Mouse (Mus musculus) layer of hippocampus, adult 8-10 months (tissue): ENCODE measurements around the gene Kalrn. TPM values are rescaled to one million over a fixed set of nuclear protein-coding genes. Genes with fewer than 3 reads are reported as not detected.
A peak's percentile ranks its signal among the peaks of the same experiment; 100 is the strongest.

Source experiments
- DNase-seq, 2 experiments: peaks; one replicate each; pipeline ENCODE4 v3.0.0; 2022; ENCODE audit warnings: low spot score in 2 of 2
- total RNA-seq, 4 experiments: library from RNA; stranded (reverse); gene quantifications; 2 replicates each; pipeline ENCODE4 v1.2.4; 2022

Kalrn gene
- total RNA-seq, 4 experiments from 2014 or later = 495 to 557 (median 508) TPM

DNA sequence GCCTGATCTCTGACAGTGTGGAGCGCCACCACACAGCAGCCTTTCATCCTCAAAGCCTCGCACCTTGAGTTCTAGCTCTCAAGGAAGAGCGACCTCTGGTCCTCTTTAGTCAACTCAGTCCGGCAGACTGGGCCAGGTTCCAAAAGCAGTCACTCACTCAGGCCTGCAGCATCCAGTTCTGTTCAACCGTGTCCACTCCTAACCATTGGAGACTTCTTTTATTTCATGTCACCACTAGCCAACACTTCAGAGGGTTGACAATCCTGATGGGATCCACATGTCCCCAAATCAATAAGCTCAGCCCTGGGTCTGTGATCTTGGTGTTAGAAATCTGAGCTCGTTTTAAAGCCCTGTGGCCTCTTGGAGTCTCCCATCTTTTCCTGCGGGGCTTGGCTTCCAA lies 627.3 kb downstream of the Kalrn start:
- no peak for DNase-seq

GRCm38 (mm10) chr16:33944772-33945171 lies 628.6 kb downstream of the Kalrn start:
- no peak for DNase-seq

DNA sequence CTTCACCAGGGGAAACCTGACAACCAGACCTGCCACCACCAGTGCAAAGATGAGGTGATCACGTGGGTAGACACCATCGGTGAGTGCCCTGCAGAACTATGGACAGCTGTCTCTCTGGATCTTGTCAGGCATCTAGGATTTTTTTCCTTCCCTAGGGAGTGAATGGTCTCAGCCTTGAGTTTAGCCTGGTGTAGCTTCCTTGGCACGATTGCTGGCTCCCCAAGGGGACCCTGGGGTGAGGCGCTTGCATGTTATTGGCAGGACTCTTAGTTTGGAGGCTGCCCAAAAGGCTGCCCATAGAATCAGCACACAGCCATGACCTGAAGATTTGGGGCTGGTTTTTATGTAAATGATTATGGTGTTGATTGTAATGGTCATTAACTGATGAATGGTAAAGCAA lies 629.2 kb downstream of the Kalrn start:
- DNase-seq = no peak

DNA sequence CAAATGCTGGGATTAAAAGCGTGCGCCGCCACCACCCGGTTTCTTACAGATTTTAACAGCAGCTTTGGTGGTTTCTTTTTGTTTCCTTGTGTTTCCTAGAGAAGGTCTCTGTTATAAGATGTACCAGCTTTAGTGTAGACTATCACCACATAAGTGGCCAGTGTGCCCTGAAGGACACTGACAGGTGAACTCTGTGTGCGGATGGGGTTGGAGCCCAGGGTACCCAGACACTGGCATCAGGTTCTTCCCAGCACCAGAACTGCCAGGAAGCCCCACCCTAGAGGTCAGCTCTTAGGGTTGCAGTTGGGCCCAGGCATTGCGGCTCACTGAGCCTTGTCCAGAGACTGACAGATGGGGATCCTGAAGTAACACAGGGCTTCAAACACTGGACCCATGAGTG lies 629.9 kb downstream of the Kalrn start:
- DNase-seq = no peak

DNA sequence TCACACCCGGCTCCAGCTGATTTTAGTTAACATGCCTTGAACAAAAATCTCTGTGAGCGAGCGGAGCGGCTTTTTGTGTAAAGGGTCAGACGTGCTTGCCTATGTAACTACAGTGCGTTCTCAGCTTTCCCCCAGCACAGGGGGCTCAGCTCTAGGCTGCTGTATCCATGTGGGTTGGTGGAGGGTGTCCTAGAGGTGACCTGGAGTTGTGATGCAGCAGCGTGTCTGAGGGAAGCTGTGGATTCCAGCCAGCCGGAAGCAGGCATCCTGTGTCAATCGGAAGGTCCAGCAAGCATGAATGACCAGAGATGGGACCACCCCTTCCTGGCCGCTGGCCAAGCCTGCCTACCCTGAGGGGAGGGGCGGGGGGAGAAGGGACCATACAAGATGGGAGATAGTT lies 631.0 kb downstream of the Kalrn start:
- no peak for DNase-seq

- DNase-seq = peak; percentile 28 to 48
Measured at GRCm38 (mm10) chr16:33941271-33941781, 632.0 kb downstream of the Kalrn start.

DNA sequence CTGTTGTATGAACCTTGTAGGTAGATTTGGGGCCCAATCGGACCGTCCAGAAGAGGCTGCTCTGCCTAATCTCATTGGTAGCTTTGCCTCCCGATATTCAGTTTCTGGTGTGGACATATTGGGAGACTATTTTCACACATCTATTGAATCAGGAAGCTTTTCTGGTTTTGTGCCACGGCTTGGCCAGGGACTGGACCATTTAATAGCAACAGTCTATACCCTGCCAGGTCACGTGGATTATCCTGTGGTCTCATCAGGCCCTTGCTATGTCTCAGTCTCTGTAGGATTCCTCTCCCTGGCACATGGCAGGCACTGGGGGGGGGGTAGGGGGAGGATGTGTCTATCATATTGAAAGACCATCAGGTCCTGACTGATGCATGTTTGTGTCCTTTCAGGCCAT lies 633.2 kb downstream of the Kalrn start:
- DNase-seq = no peak

- no peak for DNase-seq
Measured at GRCm38 (mm10) chr16:33939636-33940035, 633.7 kb downstream of the Kalrn start.

DNA sequence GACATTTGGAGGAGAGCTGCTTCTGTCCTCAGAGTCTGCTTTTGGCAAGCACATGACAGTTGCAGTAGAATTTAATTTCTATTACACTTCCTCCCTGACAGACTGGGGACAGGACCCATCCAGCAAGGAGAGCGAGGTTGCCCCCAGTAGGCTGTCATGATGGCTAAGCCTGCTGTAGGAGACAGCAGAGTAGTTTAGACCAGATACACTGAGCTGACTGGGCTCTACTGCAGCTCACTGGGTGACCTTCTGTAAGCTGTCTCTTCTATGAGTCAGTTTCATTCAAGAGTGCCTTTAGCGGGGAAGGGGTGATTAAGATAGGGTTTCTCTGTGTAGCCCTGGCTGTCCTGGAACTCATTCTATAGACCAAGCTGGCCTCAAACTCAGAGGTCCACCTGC lies 634.2 kb downstream of the Kalrn start:
- DNase-seq = no peak

DNA sequence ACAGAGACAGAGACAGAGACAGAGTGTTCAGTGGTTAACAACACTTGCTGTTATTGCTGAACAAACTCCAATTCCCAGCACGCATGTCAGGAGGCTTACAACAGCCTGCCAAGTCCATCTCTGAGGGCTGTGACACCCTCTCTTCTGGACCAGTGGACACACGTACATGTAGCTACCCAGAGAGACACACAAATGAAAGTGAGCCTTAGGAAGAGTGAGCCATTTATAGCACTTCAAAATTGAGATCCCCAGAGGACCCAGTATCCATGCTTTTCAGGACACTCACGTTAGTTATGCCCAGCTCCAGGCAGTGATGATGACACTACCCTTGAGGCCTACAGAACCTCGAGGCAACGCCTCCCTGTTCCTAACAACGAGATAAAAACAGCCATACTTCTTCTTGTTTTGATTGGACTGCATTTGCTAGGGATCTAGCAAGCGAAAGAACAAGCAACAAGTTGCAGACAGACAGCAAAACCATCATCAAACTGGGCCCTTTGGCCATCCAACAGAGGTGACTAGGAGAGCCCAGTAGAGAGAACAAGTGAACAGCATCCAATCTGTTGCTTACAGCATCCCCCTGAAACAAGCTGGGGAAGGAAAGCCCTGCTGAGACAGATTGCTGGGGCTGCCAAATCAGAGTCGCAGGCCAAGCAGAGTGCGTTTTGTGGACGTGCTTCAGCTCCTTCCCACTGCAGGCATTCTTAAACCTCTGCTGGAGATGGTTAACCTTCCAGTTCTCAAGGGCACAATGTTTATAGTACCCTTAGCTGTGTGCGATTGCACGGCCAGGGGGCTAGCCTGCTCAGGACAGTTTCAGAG lies 634.8 kb downstream of the Kalrn start:
- DNase-seq = no peak

DNA sequence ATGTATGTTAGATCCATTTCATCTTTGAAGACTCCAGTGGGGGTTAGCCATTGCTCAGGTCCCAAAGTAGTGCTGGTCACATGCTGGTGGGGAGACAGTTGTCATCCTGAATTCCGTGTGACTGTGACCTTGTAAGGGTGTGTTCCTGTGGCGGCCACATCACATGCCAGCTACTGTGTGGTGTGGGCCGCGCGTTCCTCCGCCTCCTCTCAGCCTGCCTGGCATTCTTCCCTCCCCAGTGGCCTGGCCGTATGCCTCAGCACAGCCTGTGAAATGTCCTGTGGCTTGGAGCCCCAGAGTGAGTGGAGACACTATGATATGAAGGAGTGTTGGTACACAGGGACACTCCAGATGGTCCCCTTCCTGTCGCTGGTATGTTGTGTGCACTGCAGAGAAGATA lies 635.8 kb downstream of the Kalrn start:
- peak; percentile 35 to 59 for DNase-seq

DNA sequence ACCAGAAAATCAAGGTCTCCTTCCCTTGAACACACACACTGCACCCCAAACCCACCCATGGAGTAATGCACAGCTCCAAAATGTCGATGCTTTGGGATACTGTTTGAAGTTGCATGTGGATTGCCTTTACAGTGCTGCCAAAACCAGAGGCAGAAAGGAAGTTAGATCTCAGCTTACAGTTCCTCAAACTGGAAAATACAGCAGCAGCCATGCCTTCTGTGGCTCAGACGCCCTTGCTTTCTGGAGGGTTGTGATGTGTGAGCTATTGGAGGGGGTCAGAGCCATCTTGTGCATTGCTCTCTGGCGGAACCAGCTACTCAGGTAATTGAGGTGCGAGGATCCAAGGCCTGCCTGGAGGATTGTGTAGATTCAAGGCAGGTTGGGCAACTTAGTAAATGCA lies 636.4 kb downstream of the Kalrn start:
- no peak for DNase-seq

- no peak for DNase-seq
Measured at GRCm38 (mm10) chr16:33935407-33935785, 637.9 kb downstream of the Kalrn start.

GRCm38 (mm10) chr16:33934701-33935406 lies 638.5 kb downstream of the Kalrn start:
- DNase-seq = peak; percentile 39 to 62

GRCm38 (mm10) chr16:33933411-33933810 lies 639.9 kb downstream of the Kalrn start:
- no peak for DNase-seq

DNA sequence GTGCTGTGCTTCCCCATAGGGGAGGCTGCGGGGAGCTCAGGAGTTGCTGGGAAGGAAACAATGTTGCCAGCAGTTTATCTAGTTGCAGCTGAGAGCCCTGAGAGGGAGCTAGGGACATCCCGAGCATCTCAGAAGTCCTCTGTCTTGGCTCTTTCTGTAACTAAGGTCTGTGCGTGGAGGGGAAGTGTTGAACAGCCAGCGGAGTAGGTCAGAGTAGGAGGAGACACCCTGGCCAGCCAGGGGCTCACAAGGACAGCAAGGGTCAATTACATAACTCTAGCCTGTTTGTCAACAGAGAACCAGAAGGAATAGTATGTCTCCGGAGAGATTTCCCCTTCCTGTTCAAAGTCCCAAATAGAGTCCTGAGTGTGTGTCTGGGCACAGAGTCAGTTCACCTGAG lies 641.2 kb downstream of the Kalrn start:
- DNase-seq = no peak

GRCm38 (mm10) chr16:33931682-33932081 lies 641.6 kb downstream of the Kalrn start:
- DNase-seq = no peak

- no peak for DNase-seq
Measured at GRCm38 (mm10) chr16:33930785-33931184, 642.5 kb downstream of the Kalrn start.

- no peak for DNase-seq
Measured at GRCm38 (mm10) chr16:33928788-33929462, 644.4 kb downstream of the Kalrn start.

DNA sequence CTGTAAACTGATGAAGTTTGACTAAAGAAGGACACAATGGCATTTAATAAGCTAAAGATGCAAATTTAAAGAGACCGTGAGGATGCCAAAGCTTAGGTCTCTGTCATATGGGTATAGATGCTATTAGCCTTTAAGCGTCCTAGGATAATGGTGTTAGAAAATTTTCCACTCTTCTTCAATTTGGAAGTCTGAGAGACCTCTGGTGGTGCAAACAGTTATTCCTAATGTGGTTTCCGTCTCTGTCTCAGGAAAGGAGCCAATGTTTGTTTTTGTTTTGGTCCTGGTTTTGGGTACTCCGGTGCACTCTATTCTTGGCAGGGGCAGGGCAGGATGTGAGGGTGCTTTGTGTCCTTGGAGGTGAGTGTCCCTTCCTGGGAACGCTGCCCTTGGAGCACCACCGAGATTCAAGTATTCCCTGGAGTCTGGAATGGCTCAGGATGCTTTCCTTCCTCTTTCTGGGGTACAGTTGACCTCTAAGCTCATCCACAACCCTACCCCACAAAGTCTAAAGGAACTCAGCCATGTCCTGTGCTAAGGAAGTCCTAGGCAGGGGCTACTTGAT lies 646.0 kb downstream of the Kalrn start:
- no peak for DNase-seq

GRCm38 (mm10) chr16:33923758-33924157 lies 649.6 kb downstream of the Kalrn start:
- DNase-seq = no peak

- DNase-seq = no peak
Measured at GRCm38 (mm10) chr16:33923001-33923316, 650.4 kb downstream of the Kalrn start.
